Mouse (Mus musculus) MEL (cell line): Measurements from ENCODE around the gene Skor1.

Experiments used
- CTCF ChIP-seq, 3 experiments: IDR thresholded peaks in 2 of 3; conservative IDR thresholded peaks in 1 of 3; 2 replicates each; pipeline ENCODE4 v1.5.1; 2011 to 2012; ENCODE audit warnings: low read length in 3 of 3, low read depth in 2 of 3, mild to moderate bottlenecking in 2 of 3, improper control_type of control experiment in 1 of 3, inconsistent platforms in 1 of 3, mixed read lengths in 1 of 3, moderate library complexity in 1 of 3; ENCODE audit not compliant: control insufficient read depth in 1 of 3, insufficient read depth in 1 of 3, poor library complexity in 1 of 3, severe bottlenecking in 1 of 3
- EP300 ChIP-seq, 2 experiments: IDR thresholded peaks; 2 replicates each; pipeline ENCODE4 v1.6.1; 2011; ENCODE audit warnings: improper control_type of control experiment in 2 of 2, low read length in 2 of 2, low read depth in 1 of 2, mild to moderate bottlenecking in 1 of 2
- MAX ChIP-seq: IDR thresholded peaks from 2 replicates; pipeline ENCODE4 v1.6.1; 2011; ENCODE audit warnings: low read length, improper control_type of control experiment
- POLR2AphosphoS2 ChIP-seq: IDR thresholded peaks from 2 replicates; pipeline ENCODE4 v1.6.1; 2011; ENCODE audit warnings: low read length, improper control_type of control experiment
- USF2 ChIP-seq, 2 experiments: IDR thresholded peaks; 2 replicates each; pipeline ENCODE4 v1.6.1; 2011 to 2012; ENCODE audit warnings: improper control_type of control experiment in 2 of 2, low read length in 2 of 2, borderline replicate concordance in 1 of 2, inconsistent platforms in 1 of 2, low read depth in 1 of 2, mild to moderate bottlenecking in 1 of 2; ENCODE audit not compliant: insufficient read depth in 1 of 2

DNA sequence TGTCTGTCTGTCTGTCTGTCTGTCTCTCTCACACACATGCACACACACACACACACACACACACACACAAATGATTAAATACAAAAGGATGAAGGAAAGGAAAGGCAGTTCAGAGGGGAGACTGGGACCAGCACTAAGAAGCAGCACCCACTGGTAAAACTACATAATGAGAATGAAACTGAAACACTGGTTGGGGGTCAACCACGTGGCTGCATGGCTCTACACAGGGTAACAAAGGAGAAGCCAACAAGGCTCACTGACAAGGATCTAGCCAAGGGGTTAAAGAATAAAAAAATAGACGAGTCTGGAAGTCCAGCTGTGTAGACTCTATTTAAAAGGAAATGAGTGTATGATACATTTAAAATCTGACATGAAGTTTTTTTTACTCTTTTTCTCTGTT lies 23.2 kb upstream of the Skor1 start:
- TF ChIP-seq POLR2AphosphoS2 (no peak), MAX (no peak), USF2 (IDR thresholded peaks at IDR 0.05; ENCODE audit: borderline replicate concordance in 1 of 2, insufficient read depth in 1 of 2, low read depth in 1 of 2, low read length in 2 of 2) (no peak), EP300 (IDR thresholded peaks at IDR 0.05; ENCODE audit: low read depth in 1 of 2, low read length in 2 of 2) (no peak), CTCF (IDR thresholded peaks at IDR 0.05 in 2 of 3, conservative IDR thresholded peaks at IDR 0.05 in 1 of 3; ENCODE audit: control insufficient read depth in 1 of 3, insufficient read depth in 1 of 3, low read depth in 2 of 3, low read length in 3 of 3, poor library complexity in 1 of 3, severe bottlenecking in 1 of 3) (no peak)
